Mouse (Mus musculus): ENCODE measurements at regions not wholly inside any gene's neighbourhood (a gene's known extent, or its start where the extent isn't known, plus 50 kb on each side); places are given as distances from the start of the nearest gene placed in this dataset.

- no peak overlapping the region for H3K27ac ChIP-seq (replicated peaks)
- H3K27me3 ChIP-seq, result no peaks in the 10 kb centered on the region
- no peak for ATAC-seq (ENCODE audit: insufficient read depth)
- peaks cover 6% of the 10 kb centered on the region; the same call in 1 of the 2 replicates for H3K9me3 ChIP-seq (replicated peaks)
- no peaks in the 10 kb centered on the region for H3K4me1 ChIP-seq (replicated peaks)
- WGBS (ENCODE audit: insufficient replicate concordance), result 43% methylated on average over 4 of the region's 4 CpGs
- no peaks in the 10 kb centered on the region for H3K36me3 ChIP-seq (replicated peaks)
- H3K9ac ChIP-seq, result no peak overlapping the region
- no peak overlapping the region for H3K4me3 ChIP-seq (replicated peaks)
- H3K4me2 ChIP-seq, result no peak overlapping the region
Measured at GRCm38 (mm10) chr3:140059522-140060110, 854.1 kb downstream of the Stpg2 start.

- 73% methylated on average over 10 of the region's 10 CpGs for WGBS (ENCODE audit: insufficient replicate concordance)
- Histone ChIP-seq H3K4me3 (replicated peaks) (no peak overlapping the region), H3K27ac (replicated peaks) (no peak overlapping the region), H3K36me3 (replicated peaks) (no peaks in the 10 kb centered on the region), H3K4me1 (replicated peaks) (no peaks in the 10 kb centered on the region), H3K4me2 (no peak overlapping the region), H3K27me3 (no peaks in the 10 kb centered on the region), H3K9ac (no peak overlapping the region), H3K9me3 (replicated peaks) (peaks cover 6% of the 10 kb centered on the region; the same call in 1 of the 2 replicates)
- ATAC-seq (ENCODE audit: insufficient read depth), result no peak
Measured at GRCm38 (mm10) chr3:140061769-140062381, 856.4 kb downstream of the Stpg2 start.

GRCm38 (mm10) chr3:140062880-140063279 is 857.4 kb downstream of the Stpg2 start:
- Histone ChIP-seq H3K9ac (no peak overlapping the region), H3K27ac (replicated peaks) (no peak overlapping the region), H3K36me3 (replicated peaks) (no peaks in the 10 kb centered on the region), H3K4me1 (replicated peaks) (no peaks in the 10 kb centered on the region), H3K9me3 (replicated peaks) (peaks cover 6% of the 10 kb centered on the region; the same call in 1 of the 2 replicates), H3K27me3 (no peaks in the 10 kb centered on the region), H3K4me2 (no peak overlapping the region), H3K4me3 (replicated peaks) (no peak overlapping the region)
- 62% methylated on average over 5 of the region's 5 CpGs for WGBS (ENCODE audit: insufficient replicate concordance)
- ATAC-seq (ENCODE audit: insufficient read depth), result no peak

GRCm38 (mm10) chr3:140084333-140084732 is 878.8 kb downstream of the Stpg2 start:
- Histone ChIP-seq H3K27me3 (no peaks in the 10 kb centered on the region), H3K4me2 (no peak overlapping the region), H3K27ac (replicated peaks) (no peak overlapping the region), H3K9ac (no peak overlapping the region), H3K4me1 (replicated peaks) (no peaks in the 10 kb centered on the region), H3K9me3 (replicated peaks) (no peaks in the 10 kb centered on the region), H3K36me3 (replicated peaks) (no peaks in the 10 kb centered on the region), H3K4me3 (replicated peaks) (no peak overlapping the region)
- ATAC-seq (ENCODE audit: insufficient read depth), result no peak
- 62% methylated on average over 3 of the region's 3 CpGs for WGBS (ENCODE audit: insufficient replicate concordance)

GRCm38 (mm10) chr3:140085385-140085784 is 879.9 kb downstream of the Stpg2 start:
- Histone ChIP-seq H3K36me3 (replicated peaks) (no peaks in the 10 kb centered on the region), H3K4me1 (replicated peaks) (no peaks in the 10 kb centered on the region), H3K27ac (replicated peaks) (no peak overlapping the region), H3K9me3 (replicated peaks) (no peaks in the 10 kb centered on the region), H3K4me3 (replicated peaks) (no peak overlapping the region), H3K27me3 (no peaks in the 10 kb centered on the region), H3K4me2 (no peak overlapping the region), H3K9ac (no peak overlapping the region)
- 66% methylated on average over 3 of the region's 3 CpGs for WGBS (ENCODE audit: insufficient replicate concordance)
- ATAC-seq (ENCODE audit: insufficient read depth), result no peak

- no peak for ATAC-seq (ENCODE audit: insufficient read depth)
- Histone ChIP-seq H3K27me3 (no peaks in the 10 kb centered on the region), H3K36me3 (replicated peaks) (no peaks in the 10 kb centered on the region), H3K9ac (no peak overlapping the region), H3K4me3 (replicated peaks) (no peak overlapping the region), H3K4me1 (replicated peaks) (no peaks in the 10 kb centered on the region), H3K9me3 (replicated peaks) (no peaks in the 10 kb centered on the region), H3K4me2 (no peak overlapping the region), H3K27ac (replicated peaks) (no peak overlapping the region)
- WGBS (ENCODE audit: insufficient replicate concordance), result 59% methylated on average over 3 of the region's 3 CpGs
Measured at GRCm38 (mm10) chr3:140088019-140088418, 882.5 kb downstream of the Stpg2 start.

- Histone ChIP-seq H3K9me3 (replicated peaks) (no peaks in the 10 kb centered on the region), H3K27ac (replicated peaks) (no peak overlapping the region), H3K27me3 (no peaks in the 10 kb centered on the region), H3K4me3 (replicated peaks) (no peak overlapping the region), H3K4me1 (replicated peaks) (no peaks in the 10 kb centered on the region), H3K4me2 (no peak overlapping the region), H3K36me3 (replicated peaks) (no peaks in the 10 kb centered on the region), H3K9ac (no peak overlapping the region)
- 62% methylated on average over 2 of the region's 2 CpGs for WGBS (ENCODE audit: insufficient replicate concordance)
- no peak for ATAC-seq (ENCODE audit: insufficient read depth)
Measured at GRCm38 (mm10) chr3:140091900-140092299, 886.4 kb downstream of the Stpg2 start.

GRCm38 (mm10) chr3:140096854-140097540 is 891.5 kb downstream of the Stpg2 start:
- Histone ChIP-seq H3K27ac (replicated peaks) (no peak overlapping the region), H3K4me1 (replicated peaks) (no peaks in the 10 kb centered on the region), H3K27me3 (no peaks in the 10 kb centered on the region), H3K4me2 (no peak overlapping the region), H3K9me3 (replicated peaks) (no peaks in the 10 kb centered on the region), H3K36me3 (replicated peaks) (no peaks in the 10 kb centered on the region), H3K4me3 (replicated peaks) (no peak overlapping the region), H3K9ac (no peak overlapping the region)
- no peak for ATAC-seq (ENCODE audit: insufficient read depth)

GRCm38 (mm10) chr3:140109401-140109800 is 903.9 kb downstream of the Stpg2 start:
- Histone ChIP-seq H3K27ac (replicated peaks) (no peak overlapping the region), H3K4me1 (replicated peaks) (no peaks in the 10 kb centered on the region), H3K4me2 (no peak overlapping the region), H3K4me3 (replicated peaks) (no peak overlapping the region), H3K36me3 (replicated peaks) (no peaks in the 10 kb centered on the region), H3K9ac (no peak overlapping the region), H3K9me3 (replicated peaks) (no peaks in the 10 kb centered on the region), H3K27me3 (no peaks in the 10 kb centered on the region)
- ATAC-seq (ENCODE audit: insufficient read depth), result no peak
- WGBS (ENCODE audit: insufficient replicate concordance), result 53% methylated on average over 4 of the region's 4 CpGs

GRCm38 (mm10) chr3:140111414-140112172 is 906.1 kb downstream of the Stpg2 start:
- Histone ChIP-seq H3K36me3 (replicated peaks) (no peaks in the 10 kb centered on the region), H3K9me3 (replicated peaks) (no peaks in the 10 kb centered on the region), H3K4me3 (replicated peaks) (no peak overlapping the region), H3K9ac (no peak overlapping the region), H3K27me3 (no peaks in the 10 kb centered on the region), H3K4me1 (replicated peaks) (no peaks in the 10 kb centered on the region), H3K4me2 (no peak overlapping the region), H3K27ac (replicated peaks) (no peak overlapping the region)
- 59% methylated on average over 9 of the region's 9 CpGs for WGBS (ENCODE audit: insufficient replicate concordance)
- ATAC-seq (ENCODE audit: insufficient read depth), result no peak

- Histone ChIP-seq H3K4me2 (no peak overlapping the region), H3K4me3 (replicated peaks) (no peak overlapping the region), H3K27ac (replicated peaks) (no peak overlapping the region), H3K4me1 (replicated peaks) (no peaks in the 10 kb centered on the region), H3K9ac (no peak overlapping the region), H3K36me3 (replicated peaks) (no peaks in the 10 kb centered on the region), H3K9me3 (replicated peaks) (no peaks in the 10 kb centered on the region), H3K27me3 (no peaks in the 10 kb centered on the region)
- ATAC-seq (ENCODE audit: insufficient read depth), result no peak
- 50% methylated on average over 1 of the region's 1 CpGs for WGBS (ENCODE audit: insufficient replicate concordance)
Measured at GRCm38 (mm10) chr3:140115116-140115515, 909.6 kb downstream of the Stpg2 start.

Data from liver, embryonic 15.5 days (tissue).